Mouse (Mus musculus) G1E (cell line): ENCODE measurements around the gene Kcnip3.

ENCODE experiments used
- CTCF ChIP-seq: IDR thresholded peaks from 2 replicates; pipeline ENCODE4 v1.5.1; 2012; ENCODE audit warnings: low read depth, low read length, inconsistent platforms, mixed read lengths
- GATA1 ChIP-seq: IDR thresholded peaks from 2 replicates; pipeline ENCODE4 v1.6.1; 2012; ENCODE audit warnings: borderline replicate concordance, low read length, inconsistent platforms, mixed read lengths

GRCm38 (mm10) chr2:127525004-127525775, 3.3 kb upstream of the Kcnip3 start:
- TF ChIP-seq GATA1 (no peak), CTCF (no peak)
